Mouse (Mus musculus) hindbrain, postnatal 0 days (tissue): ENCODE measurements around the gene Epha1. TPM values are rescaled to one million over a fixed set of nuclear protein-coding genes. Genes with fewer than 3 reads are reported as not detected.

ENCODE experiments used
- ATAC-seq: fragments of 200-750 bp; cut with Nextera tagmentation; 2 replicates; pipeline ENCODE4 v1.8.0; 2017; ENCODE audit warnings: mild to moderate bottlenecking, moderate TSS enrichment, moderate library complexity
- DNase-seq: peaks from one replicate; pipeline ENCODE4 v3.0.0-alpha.2; 2015; ENCODE audit warnings: low spot score
- H3K27ac ChIP-seq: fragments of 300-500 bp; sonication (generic); 2 replicates; pipeline ENCODE4 v1.5.1; 2014; ENCODE audit warnings: mild to moderate bottlenecking
- H3K27me3 ChIP-seq: fragments of 300-500 bp; sonication (generic); 2 replicates; pipeline ENCODE4 v1.6.1; 2014; ENCODE audit warnings: low read length, mixed read lengths; ENCODE audit not compliant: insufficient read depth
- H3K36me3 ChIP-seq: fragments of 300-500 bp; sonication (generic); 2 replicates; pipeline ENCODE4 v1.6.1; 2014; ENCODE audit warnings: low read length, mixed read lengths; ENCODE audit not compliant: insufficient read depth
- H3K4me1 ChIP-seq: fragments of 300-500 bp; sonication (generic); 2 replicates; pipeline ENCODE4 v1.6.1; 2014; ENCODE audit warnings: antibody characterized with exemption, low read length, mixed read lengths; ENCODE audit not compliant: insufficient read depth
- H3K4me2 ChIP-seq: fragments of 300-500 bp; sonication (generic); 2 replicates; pipeline ENCODE4 v1.6.1; 2014; ENCODE audit warnings: low read depth, mild to moderate bottlenecking, low read length, moderate library complexity, mixed read lengths
- H3K4me3 ChIP-seq: fragments of 300-500 bp; sonication (generic); 2 replicates; pipeline ENCODE4 v1.5.1; 2014; ENCODE audit warnings: low read length
- H3K9ac ChIP-seq: fragments of 300-500 bp; sonication (generic); replicated peaks from 2 replicates; pipeline ENCODE4 v1.6.1; 2014; ENCODE audit warnings: mild to moderate bottlenecking, low read length, moderate library complexity, mixed read lengths
- H3K9me3 ChIP-seq: fragments of 300-500 bp; sonication (generic); 2 replicates; pipeline ENCODE4 v1.6.1; 2016; ENCODE audit warnings: low read length, mixed read lengths
- CTCF ChIP-seq: IDR thresholded peaks from 2 replicates; pipeline ENCODE4 v1.5.1; 2016; ENCODE audit warnings: antibody characterized with exemption, control low read depth, low read depth
- WGBS: fragments of 180-500 bp; shearing (Covaris S2); extraction: QIAGEN DNeasy Blood & Tissue Kit; methylation state at CpG from one replicate; pipeline ENCODE4 v1.1.7; 2014; 5-methylcytosine and 5-hydroxymethylcytosine counted together
- polyA plus RNA-seq: library from polyadenylated mRNA; unstranded; fragments of >200 nt; fragmentation: Nextera tagmentation; extraction: Ambion mirVana; gene quantifications from 2 replicates; pipeline ENCODE4 v1.2.1, GENCODE M21; 2015
- total RNA-seq: library from RNA; depleted of rRNA; stranded (reverse); fragments of >200 nt; gene quantifications from 2 replicates; pipeline ENCODE4 v1.2.3, GENCODE M21; 2014

The Epha1 gene
- total and polyA plus RNA-seq, 2 experiments from 2014 or later, result 0.37 to 0.66 TPM

- ATAC-seq (no peak), DNase-seq (peak; percentile 74)
- no peaks in the 10 kb centered on the region for H3K36me3 ChIP-seq
- H3K27ac ChIP-seq, result no peak overlapping the region
- H3K9me3 ChIP-seq, result no peaks in the 10 kb centered on the region
- H3K4me3 ChIP-seq, result no peak overlapping the region
- H3K4me1 ChIP-seq, result no peaks in the 10 kb centered on the region
- no peaks in the 10 kb centered on the region for H3K27me3 ChIP-seq
- 4% methylated on average over 8 of the region's 8 CpGs for WGBS
- no peak overlapping the region for H3K4me2 ChIP-seq
- TF ChIP-seq CTCF, result peak; percentile 88
- H3K9ac ChIP-seq, result no peak overlapping the region
Observed at GRCm38 (mm10) chr6:42380416-42381144, 7.5 kb upstream of the Epha1 start.

GRCm38 (mm10) chr6:42379551-42379950, 6.5 kb upstream of the Epha1 start:
- no peak for TF ChIP-seq CTCF
- Histone ChIP-seq H3K4me3 (no peak overlapping the region), H3K4me1 (no peaks in the 10 kb centered on the region), H3K27ac (no peak overlapping the region), H3K27me3 (0 out of 2 replicates have a peak, but pooled peaks cover 5% of the 10 kb centered on the region), H3K36me3 (no peaks in the 10 kb centered on the region), H3K9ac (no peak overlapping the region), H3K9me3 (no peaks in the 10 kb centered on the region), H3K4me2 (no peak overlapping the region)
- WGBS, result 38% methylated on average over 3 of the region's 3 CpGs
- DNase-seq (no peak), ATAC-seq (no peak)

GRCm38 (mm10) chr6:42377280-42377679, 4.2 kb upstream of the Epha1 start:
- Histone ChIP-seq H3K9me3 (no peaks in the 10 kb centered on the region), H3K27me3 (0 out of 2 replicates have a peak, but pooled peaks cover 5% of the 10 kb centered on the region), H3K9ac (no peak overlapping the region), H3K4me1 (peaks cover 10% of the 10 kb centered on the region), H3K36me3 (no peaks in the 10 kb centered on the region), H3K4me2 (no peak overlapping the region), H3K27ac (no peak overlapping the region), H3K4me3 (no peak overlapping the region)
- 82% methylated on average over 5 of the region's 5 CpGs for WGBS
- ATAC-seq, result no peak
- no peak for TF ChIP-seq CTCF
- no peak for DNase-seq

GRCm38 (mm10) chr6:42376504-42377019, 3.5 kb upstream of the Epha1 start:
- H3K9ac ChIP-seq, result no peak overlapping the region
- 80% methylated on average over 6 of the region's 6 CpGs for WGBS
- H3K4me3 ChIP-seq, result no peak overlapping the region
- H3K36me3 ChIP-seq, result no peaks in the 10 kb centered on the region
- no peaks in the 10 kb centered on the region for H3K9me3 ChIP-seq
- no peak for DNase-seq
- peaks cover 10% of the 10 kb centered on the region for H3K4me1 ChIP-seq
- 0 out of 2 replicates have a peak, but pooled peaks cover 5% of the 10 kb centered on the region for H3K27me3 ChIP-seq
- H3K4me2 ChIP-seq, result no peak overlapping the region
- ATAC-seq, result no peak
- H3K27ac ChIP-seq, result no peak overlapping the region
- TF ChIP-seq CTCF, result no peak

GRCm38 (mm10) chr6:42376016-42376415, 2.9 kb upstream of the Epha1 start:
- Histone ChIP-seq H3K27ac (no peak overlapping the region), H3K27me3 (0 out of 2 replicates have a peak, but pooled peaks cover 5% of the 10 kb centered on the region), H3K4me2 (no peak overlapping the region), H3K4me3 (no peak overlapping the region), H3K36me3 (no peaks in the 10 kb centered on the region), H3K4me1 (peaks cover 10% of the 10 kb centered on the region), H3K9ac (no peak overlapping the region), H3K9me3 (no peaks in the 10 kb centered on the region)
- no peak for ATAC-seq
- DNase-seq, result no peak
- WGBS, result 46% methylated on average over 4 of the region's 4 CpGs
- no peak for TF ChIP-seq CTCF

GRCm38 (mm10) chr6:42375131-42375530, 2.1 kb upstream of the Epha1 start:
- no peaks in the 10 kb centered on the region for H3K36me3 ChIP-seq
- H3K4me2 ChIP-seq, result no peak overlapping the region
- peaks cover 10% of the 10 kb centered on the region for H3K4me1 ChIP-seq
- DNase-seq (no peak), ATAC-seq (no peak)
- H3K9me3 ChIP-seq, result no peaks in the 10 kb centered on the region
- no peak overlapping the region for H3K4me3 ChIP-seq
- H3K9ac ChIP-seq, result no peak overlapping the region
- H3K27me3 ChIP-seq, result 0 out of 2 replicates have a peak, but pooled peaks cover 5% of the 10 kb centered on the region
- WGBS, result 76% methylated on average over 2 of the region's 2 CpGs
- TF ChIP-seq CTCF, result no peak
- no peak overlapping the region for H3K27ac ChIP-seq

GRCm38 (mm10) chr6:42374701-42375100, 1.6 kb upstream of the Epha1 start:
- no peak for ATAC-seq
- H3K27ac ChIP-seq, result no peak overlapping the region

More at GRCm38 (mm10) chr6:42374701-42375100, 1.6 kb upstream of the Epha1 start:
- DNase-seq, result no peak
- Histone ChIP-seq H3K36me3 (no peaks in the 10 kb centered on the region), H3K9ac (no peak overlapping the region), H3K4me3 (no peak overlapping the region), H3K4me1 (peaks cover 10% of the 10 kb centered on the region), H3K9me3 (no peaks in the 10 kb centered on the region), H3K27me3 (0 out of 2 replicates have a peak, but pooled peaks cover 5% of the 10 kb centered on the region), H3K4me2 (no peak overlapping the region)
- WGBS, result 76% methylated on average over 4 of the region's 4 CpGs
- TF ChIP-seq CTCF, result no peak
